25 mouse cellular contexts compared by ENCODE assay signal in the genomic region with DNA sequence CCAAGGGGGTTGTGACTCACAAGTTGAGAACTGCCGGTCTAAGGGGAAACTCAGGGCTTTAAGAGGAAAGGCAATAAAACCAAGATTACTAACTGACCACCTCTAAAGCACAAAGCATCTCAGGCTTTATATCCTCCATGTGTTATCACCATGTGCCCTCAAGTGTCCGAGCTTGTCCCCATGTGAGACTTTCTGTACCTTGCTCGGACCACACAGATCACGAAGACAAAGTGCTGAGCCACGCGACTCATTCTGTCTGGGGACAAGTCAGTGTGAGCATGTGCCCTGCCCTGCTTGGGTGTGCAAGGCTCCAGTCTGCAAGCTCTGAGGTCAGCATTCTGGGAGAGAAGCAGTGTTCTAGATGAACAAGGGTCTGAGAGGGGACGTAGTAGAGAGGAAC.
"Had no signal": no experiment of that assay in that cellular context is flagged by ENCODE, and none has a peak within 500 bp of the region (broad histone marks: within the 10 kb centered on the region; RNA-seq: fewer than 3 reads in every experiment).

No protein-coding gene starts in this region.

- H3K4me2 ChIP-seq: heart, embryonic 11.5 days; heart, embryonic 13.5 days; heart, embryonic 15.5 days; hindbrain, embryonic 13.5 days; hindbrain, embryonic 15.5 days; kidney, embryonic 15.5 days; limb, embryonic 13.5 days; limb, embryonic 15.5 days; liver, embryonic 12.5 days had no signal

- H3K9ac ChIP-seq: heart, embryonic 13.5 days; heart, embryonic 15.5 days; hindbrain, embryonic 13.5 days; hindbrain, embryonic 15.5 days; kidney, embryonic 15.5 days; limb, embryonic 13.5 days; limb, embryonic 15.5 days; liver, embryonic 12.5 days had no signal

- ATAC-seq: hindbrain, postnatal 0 days; intestine, embryonic 16.5 days; liver, embryonic 12.5 days had no signal

- H3K4me3 ChIP-seq: heart, embryonic 13.5 days; heart, embryonic 15.5 days; hindbrain, embryonic 13.5 days; hindbrain, embryonic 15.5 days; kidney, embryonic 15.5 days; limb, embryonic 13.5 days; limb, embryonic 15.5 days; liver, embryonic 12.5 days had no signal

- H3K27me3 ChIP-seq: heart, embryonic 13.5 days; heart, embryonic 15.5 days; hindbrain, embryonic 13.5 days; hindbrain, embryonic 15.5 days; kidney, embryonic 15.5 days; limb, embryonic 13.5 days; limb, embryonic 15.5 days; liver, embryonic 12.5 days had no signal

- H3K4me1 ChIP-seq: hindbrain, embryonic 13.5 days; hindbrain, embryonic 15.5 days; kidney, embryonic 15.5 days; limb, embryonic 13.5 days; limb, embryonic 15.5 days; liver, embryonic 12.5 days had no signal

- DNase-seq: gastrocnemius, postnatal 14 days; gastrocnemius, postnatal 36 days; heart, adult 18-20 months; heart, postnatal 14 days; heart, postnatal 36 days; kidney, adult 11 months; kidney, adult 2 months; kidney, adult 9 months; kidney, postnatal 14 days; kidney, postnatal 36 days; layer of hippocampus, adult 9-11 months; layer of hippocampus, postnatal 36 days; left cerebral cortex, postnatal 4 days had no signal

- H3K36me3 ChIP-seq: heart, embryonic 13.5 days; heart, embryonic 15.5 days; hindbrain, embryonic 13.5 days; hindbrain, embryonic 15.5 days; kidney, embryonic 15.5 days; limb, embryonic 13.5 days; limb, embryonic 15.5 days; liver, embryonic 12.5 days had no signal

- H3K9me3 ChIP-seq: heart, embryonic 15.5 days; hindbrain, embryonic 13.5 days; hindbrain, embryonic 15.5 days; kidney, embryonic 15.5 days; limb, embryonic 13.5 days; limb, embryonic 15.5 days; liver, embryonic 12.5 days had no signal

- H3K27ac ChIP-seq: heart, embryonic 13.5 days; heart, embryonic 15.5 days; hindbrain, embryonic 13.5 days; hindbrain, embryonic 15.5 days; hindbrain, postnatal 0 days; kidney, embryonic 15.5 days; kidney, postnatal 0 days; limb, embryonic 13.5 days; limb, embryonic 15.5 days; liver, embryonic 12.5 days had no signal
